Mouse (Mus musculus): Measurements from ENCODE around the gene Cdkn1b. TPM values are rescaled to one million over a fixed set of nuclear protein-coding genes. Genes with fewer than 3 reads are reported as not detected.

Gene Cdkn1b
- polyA plus RNA-seq, 1 experiment, result 37.2 TPM

GRCm38 (mm10) chr6:134949241-134949640, 29.0 kb downstream of the Cdkn1b start:
- no peak overlapping the region for H3K27ac ChIP-seq (ENCODE audit: insufficient read depth, low read length)
- no peaks in the 10 kb centered on the region for H3K27me3 ChIP-seq (ENCODE audit: control insufficient read depth, insufficient read depth, low read length, poor library complexity, severe bottlenecking)
- no peaks in the 10 kb centered on the region for H3K36me3 ChIP-seq (ENCODE audit: control insufficient read depth, insufficient read depth, low read length, poor library complexity, severe bottlenecking)
- H3K9ac ChIP-seq (ENCODE audit: low read depth, poor library complexity, severe bottlenecking), result no peak overlapping the region
- H3K4me1 ChIP-seq (ENCODE audit: control insufficient read depth, insufficient read depth, low read length), result peaks cover 2% of the 10 kb centered on the region
- H3K4me3 ChIP-seq (ENCODE audit: low read depth, low read length), result no peak overlapping the region
- H3K9me3 ChIP-seq (replicated peaks; ENCODE audit: control insufficient read depth, insufficient read depth, low read length, poor library complexity, severe bottlenecking), result no peaks in the 10 kb centered on the region
- TF ChIP-seq CTCF (IDR thresholded peaks at IDR 0.05; ENCODE audit: low read depth, low read length), result no peak
- TF ChIP-seq EP300 (IDR thresholded peaks at IDR 0.05; ENCODE audit: insufficient read depth, low read depth, low read length), result no peak
- no peak for TF ChIP-seq POLR2A (IDR thresholded peaks at IDR 0.05; ENCODE audit: insufficient read depth, low read length)

GRCm38 (mm10) chr6:134951364-134951763, 31.2 kb downstream of the Cdkn1b start:
- Histone ChIP-seq H3K27me3 (ENCODE audit: control insufficient read depth, insufficient read depth, low read length, poor library complexity, severe bottlenecking) (no peaks in the 10 kb centered on the region), H3K9ac (ENCODE audit: low read depth, poor library complexity, severe bottlenecking) (no peak overlapping the region), H3K9me3 (replicated peaks; ENCODE audit: control insufficient read depth, insufficient read depth, low read length, poor library complexity, severe bottlenecking) (no peaks in the 10 kb centered on the region), H3K4me3 (ENCODE audit: low read depth, low read length) (no peak overlapping the region), H3K4me1 (ENCODE audit: control insufficient read depth, insufficient read depth, low read length) (peaks cover 2% of the 10 kb centered on the region), H3K36me3 (ENCODE audit: control insufficient read depth, insufficient read depth, low read length, poor library complexity, severe bottlenecking) (no peaks in the 10 kb centered on the region), H3K27ac (ENCODE audit: insufficient read depth, low read length) (no peak overlapping the region)
- no peak for TF ChIP-seq POLR2A (IDR thresholded peaks at IDR 0.05; ENCODE audit: insufficient read depth, low read length)
- no peak for TF ChIP-seq EP300 (IDR thresholded peaks at IDR 0.05; ENCODE audit: insufficient read depth, low read depth, low read length)
- no peak for TF ChIP-seq CTCF (IDR thresholded peaks at IDR 0.05; ENCODE audit: low read depth, low read length)

- no peak for TF ChIP-seq EP300 (IDR thresholded peaks at IDR 0.05; ENCODE audit: insufficient read depth, low read depth, low read length)
- TF ChIP-seq CTCF (IDR thresholded peaks at IDR 0.05; ENCODE audit: low read depth, low read length), result no peak
- no peak for TF ChIP-seq POLR2A (IDR thresholded peaks at IDR 0.05; ENCODE audit: insufficient read depth, low read length)
- Histone ChIP-seq H3K4me3 (ENCODE audit: low read depth, low read length) (no peak overlapping the region), H3K27ac (ENCODE audit: insufficient read depth, low read length) (no peak overlapping the region), H3K9me3 (replicated peaks; ENCODE audit: control insufficient read depth, insufficient read depth, low read length, poor library complexity, severe bottlenecking) (no peaks in the 10 kb centered on the region), H3K27me3 (ENCODE audit: control insufficient read depth, insufficient read depth, low read length, poor library complexity, severe bottlenecking) (no peaks in the 10 kb centered on the region), H3K36me3 (ENCODE audit: control insufficient read depth, insufficient read depth, low read length, poor library complexity, severe bottlenecking) (no peaks in the 10 kb centered on the region), H3K9ac (ENCODE audit: low read depth, poor library complexity, severe bottlenecking) (no peak overlapping the region), H3K4me1 (ENCODE audit: control insufficient read depth, insufficient read depth, low read length) (peaks cover 2% of the 10 kb centered on the region)
These were observed 33.8 kb downstream of the Cdkn1b start for GRCm38 (mm10) chr6:134953976-134954375.

- H3K9ac ChIP-seq (ENCODE audit: low read depth, poor library complexity, severe bottlenecking), result no peak overlapping the region
- TF ChIP-seq EP300 (IDR thresholded peaks at IDR 0.05; ENCODE audit: insufficient read depth, low read depth, low read length) (no peak), CTCF (IDR thresholded peaks at IDR 0.05; ENCODE audit: low read depth, low read length) (no peak), POLR2A (IDR thresholded peaks at IDR 0.05; ENCODE audit: insufficient read depth, low read length) (no peak)
- no peaks in the 10 kb centered on the region for H3K36me3 ChIP-seq (ENCODE audit: control insufficient read depth, insufficient read depth, low read length, poor library complexity, severe bottlenecking)
- no peaks in the 10 kb centered on the region for H3K9me3 ChIP-seq (replicated peaks; ENCODE audit: control insufficient read depth, insufficient read depth, low read length, poor library complexity, severe bottlenecking)
- H3K4me3 ChIP-seq (ENCODE audit: low read depth, low read length), result no peak overlapping the region
- no peak overlapping the region for H3K27ac ChIP-seq (ENCODE audit: insufficient read depth, low read length)
- no peaks in the 10 kb centered on the region for H3K27me3 ChIP-seq (ENCODE audit: control insufficient read depth, insufficient read depth, low read length, poor library complexity, severe bottlenecking)
- peaks cover 3% of the 10 kb centered on the region for H3K4me1 ChIP-seq (ENCODE audit: control insufficient read depth, insufficient read depth, low read length)
These were observed 36.2 kb downstream of the Cdkn1b start for GRCm38 (mm10) chr6:134956388-134956787.

GRCm38 (mm10) chr6:134961286-134961685, 41.1 kb downstream of the Cdkn1b start:
- Histone ChIP-seq H3K27me3 (ENCODE audit: control insufficient read depth, insufficient read depth, low read length, poor library complexity, severe bottlenecking) (no peaks in the 10 kb centered on the region), H3K4me3 (ENCODE audit: low read depth, low read length) (no peak overlapping the region), H3K4me1 (ENCODE audit: control insufficient read depth, insufficient read depth, low read length) (peaks cover 4% of the 10 kb centered on the region), H3K9ac (ENCODE audit: low read depth, poor library complexity, severe bottlenecking) (no peak overlapping the region), H3K9me3 (replicated peaks; ENCODE audit: control insufficient read depth, insufficient read depth, low read length, poor library complexity, severe bottlenecking) (peaks cover 3% of the 10 kb centered on the region; the same call in 1 of the 2 replicates), H3K27ac (ENCODE audit: insufficient read depth, low read length) (peak overlapping the region; percentile 79), H3K36me3 (ENCODE audit: control insufficient read depth, insufficient read depth, low read length, poor library complexity, severe bottlenecking) (no peaks in the 10 kb centered on the region)
- TF ChIP-seq EP300 (IDR thresholded peaks at IDR 0.05; ENCODE audit: insufficient read depth, low read depth, low read length), result peak; percentile 97
- TF ChIP-seq POLR2A (IDR thresholded peaks at IDR 0.05; ENCODE audit: insufficient read depth, low read length), result no peak

GRCm38 (mm10) chr6:134961858-134962517, 41.8 kb downstream of the Cdkn1b start:
- Histone ChIP-seq H3K27me3 (ENCODE audit: control insufficient read depth, insufficient read depth, low read length, poor library complexity, severe bottlenecking) (no peaks in the 10 kb centered on the region), H3K4me1 (ENCODE audit: control insufficient read depth, insufficient read depth, low read length) (peaks cover 4% of the 10 kb centered on the region), H3K36me3 (ENCODE audit: control insufficient read depth, insufficient read depth, low read length, poor library complexity, severe bottlenecking) (no peaks in the 10 kb centered on the region), H3K9ac (ENCODE audit: low read depth, poor library complexity, severe bottlenecking) (no peak overlapping the region), H3K9me3 (replicated peaks; ENCODE audit: control insufficient read depth, insufficient read depth, low read length, poor library complexity, severe bottlenecking) (peaks cover 3% of the 10 kb centered on the region; the same call in 1 of the 2 replicates), H3K4me3 (ENCODE audit: low read depth, low read length) (no peak overlapping the region), H3K27ac (ENCODE audit: insufficient read depth, low read length) (peak overlapping the region; percentile 79)
- TF ChIP-seq EP300 (IDR thresholded peaks at IDR 0.05; ENCODE audit: insufficient read depth, low read depth, low read length) (0 out of 2 replicates have a peak, but pooled peaks have one; percentile 33), CTCF (IDR thresholded peaks at IDR 0.05; ENCODE audit: low read depth, low read length) (no peak), POLR2A (IDR thresholded peaks at IDR 0.05; ENCODE audit: insufficient read depth, low read length) (no peak)
